In the genomic region with DNA sequence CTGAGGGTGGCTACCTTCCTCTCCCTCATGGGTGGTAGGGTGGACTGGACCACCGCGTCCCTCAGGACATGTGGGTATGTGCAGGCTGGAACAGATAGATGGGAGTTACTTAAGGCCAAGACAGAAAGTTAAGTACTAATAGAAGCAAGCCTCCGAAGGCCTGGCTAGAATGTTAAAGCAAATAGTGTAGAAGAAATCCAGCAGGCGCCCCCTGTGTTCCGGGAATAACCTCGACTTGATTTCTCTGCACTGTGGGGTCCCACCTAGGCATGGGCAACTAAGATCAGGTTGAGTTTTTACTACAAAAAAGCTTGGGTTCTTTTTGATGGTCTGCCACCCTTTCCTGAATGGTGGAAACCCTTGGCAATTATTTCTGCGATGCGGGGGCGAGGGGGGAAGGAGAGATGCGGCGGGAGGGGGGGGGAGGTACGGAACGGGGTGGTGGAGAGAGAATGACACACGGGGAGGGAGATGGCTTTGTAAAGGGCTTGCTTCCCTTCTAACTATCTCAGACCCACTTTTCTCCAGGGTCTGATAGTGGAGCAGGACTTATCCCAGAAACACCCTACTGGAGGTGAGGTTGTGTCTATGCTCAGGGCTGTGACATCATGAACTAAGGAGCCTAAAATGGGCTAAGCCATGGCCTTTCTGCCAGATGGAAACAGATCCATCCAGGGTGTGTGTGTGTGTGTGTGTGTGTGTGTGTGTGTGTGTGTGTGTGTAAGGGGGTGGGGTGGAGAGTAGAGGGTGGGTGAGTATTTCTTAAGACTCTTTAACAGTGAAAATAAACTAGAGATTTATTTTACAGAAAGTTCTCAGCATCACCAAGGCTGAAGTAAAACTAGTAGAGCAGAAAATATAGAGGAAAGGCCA, we compare ENCODE assay signal across 8 mouse cellular contexts. TPM values are rescaled to one million over a fixed set of nuclear protein-coding genes. Genes with fewer than 3 reads are reported as not detected.
DNase-seq lines count a peak whose midpoint lies in the region; ATAC-seq lines count a peak whose summit lies in the region.

No protein-coding gene starts in this region.

- H3K27ac ChIP-seq in embryonic facial prominence, embryonic 13.5 days = peak overlapping the region; percentile 90
- H3K27ac ChIP-seq in hindbrain, embryonic 13.5 days = peak overlapping the region; percentile 91
- H3K27ac ChIP-seq in neural tube, embryonic 13.5 days (replicated peaks) = peak overlapping the region; percentile 84

- no peak for ATAC-seq in embryonic facial prominence, embryonic 13.5 days (ENCODE audit: insufficient number of reproducible peaks, insufficient read depth, low FRiP score, low TSS enrichment, low read depth)
- ATAC-seq in hindbrain, embryonic 13.5 days (ENCODE audit: low FRiP score) = peak; percentile 21
- peak; percentile 49; the same call in 1 of the 2 replicates for ATAC-seq in neural tube, embryonic 13.5 days (ENCODE audit: low read depth)

- peak; percentile 19 for DNase-seq in left cerebral cortex, postnatal 4 days
- DNase-seq in left cerebral cortex, postnatal 14 days (ENCODE audit: low spot score in 2 of 2) = no peak
- DNase-seq in yolk sac, embryonic 10.5 days (ENCODE audit: low spot score) = no peak
- no peak for DNase-seq in layer of hippocampus, postnatal 25 days (ENCODE audit: extremely low spot score in 1 of 2, low spot score in 1 of 2)
- DNase-seq in left cerebral cortex, postnatal 36 days (ENCODE audit: low spot score in 2 of 2) = no peak

- H3K4me1 ChIP-seq in embryonic facial prominence, embryonic 13.5 days = peaks cover 56% of the 10 kb centered on the region
- H3K4me1 ChIP-seq in hindbrain, embryonic 13.5 days (replicated peaks) = peaks cover 47% of the 10 kb centered on the region
- peaks cover 42% of the 10 kb centered on the region for H3K4me1 ChIP-seq in neural tube, embryonic 13.5 days (replicated peaks)

- H3K9ac ChIP-seq in embryonic facial prominence, embryonic 13.5 days = no peak overlapping the region
- no peak overlapping the region for H3K9ac ChIP-seq in hindbrain, embryonic 13.5 days
- no peak overlapping the region for H3K9ac ChIP-seq in neural tube, embryonic 13.5 days

- intact Hi-C loops in left cerebral cortex, postnatal 4 days (cut with DNase I) = no loop called here
- intact Hi-C loops in left cerebral cortex, postnatal 14 days (cut with DNase I) = loop anchor here (5.0 kb wide), 2 partner anchors 45 to 50 kb away; no protein-coding TSS in a partner anchor
- intact Hi-C loops in left cerebral cortex, postnatal 36 days (cut with DNase I) = loop anchor here (2.0 kb wide), 2 partner anchors 43 to 51 kb away; no protein-coding TSS in a partner anchor

- H3K36me3 ChIP-seq in embryonic facial prominence, embryonic 13.5 days = no peaks in the 10 kb centered on the region
- H3K36me3 ChIP-seq in hindbrain, embryonic 13.5 days = no peaks in the 10 kb centered on the region
- H3K36me3 ChIP-seq in neural tube, embryonic 13.5 days = no peaks in the 10 kb centered on the region

- H3K4me3 ChIP-seq in embryonic facial prominence, embryonic 13.5 days = no peak overlapping the region
- H3K4me3 ChIP-seq in hindbrain, embryonic 13.5 days = no peak overlapping the region
- no peak overlapping the region for H3K4me3 ChIP-seq in neural tube, embryonic 13.5 days

- no peaks in the 10 kb centered on the region for H3K27me3 ChIP-seq in embryonic facial prominence, embryonic 13.5 days
- H3K27me3 ChIP-seq in hindbrain, embryonic 13.5 days = 0 out of 2 replicates have a peak, but pooled peaks cover 10% of the 10 kb centered on the region
- peaks cover 64% of the 10 kb centered on the region for H3K27me3 ChIP-seq in neural tube, embryonic 13.5 days

- WGBS in embryonic facial prominence, embryonic 13.5 days = 81% methylated on average over 13 of the region's 14 CpGs
- 78% methylated on average over 14 of the region's 14 CpGs for WGBS in hindbrain, embryonic 13.5 days
- 78% methylated on average over 14 of the region's 14 CpGs for WGBS in neural tube, embryonic 13.5 days

- H3K9me3 ChIP-seq in embryonic facial prominence, embryonic 13.5 days = no peaks in the 10 kb centered on the region
- no peaks in the 10 kb centered on the region for H3K9me3 ChIP-seq in hindbrain, embryonic 13.5 days
- H3K9me3 ChIP-seq in neural tube, embryonic 13.5 days = no peaks in the 10 kb centered on the region

- H3K4me2 ChIP-seq in embryonic facial prominence, embryonic 13.5 days = peak overlapping the region; percentile 38; the same call in 1 of the 2 replicates
- H3K4me2 ChIP-seq in hindbrain, embryonic 13.5 days = peak overlapping the region; percentile 44
- 0 out of 2 replicates have a peak overlapping the region, but pooled peaks have one; percentile 42 for H3K4me2 ChIP-seq in neural tube, embryonic 13.5 days

RNA-seq across cellular contexts. Expression of a gene that starts 40.0 kb away (rescaled TPM):
- 10 to 100 TPM; 64.4 to 67.5 TPM for total RNA-seq in left cerebral cortex, postnatal 4 days (2021)
- 100 to 1,000 TPM; 102 to 105 TPM for total RNA-seq in left cerebral cortex, postnatal 14 days (2021)
- 130 and 135 TPM in 2 replicates for polyA plus RNA-seq in embryonic facial prominence, embryonic 13.5 days (2015; fragmentation: Nextera tagmentation; extraction: Ambion mirVana)
- polyA plus RNA-seq in hindbrain, embryonic 13.5 days (2015; fragmentation: Nextera tagmentation; extraction: Ambion mirVana) = 75.4 and 82.8 TPM in 2 replicates
- 80.5 and 82.1 TPM in 2 replicates for polyA plus RNA-seq in neural tube, embryonic 13.5 days (2015; fragmentation: Nextera tagmentation; extraction: Ambion mirVana)
- 100 to 1,000 TPM; 118 to 120 TPM for total RNA-seq in layer of hippocampus, postnatal 25 days (2021)
- total RNA-seq in left cerebral cortex, postnatal 36 days (2021) = 100 to 1,000 TPM in 1 of 2 experiments, 10 to 100 TPM in 1; 98.6 to 113 TPM
